Mouse (Mus musculus): ENCODE results near the gene Snx1.

DNA sequence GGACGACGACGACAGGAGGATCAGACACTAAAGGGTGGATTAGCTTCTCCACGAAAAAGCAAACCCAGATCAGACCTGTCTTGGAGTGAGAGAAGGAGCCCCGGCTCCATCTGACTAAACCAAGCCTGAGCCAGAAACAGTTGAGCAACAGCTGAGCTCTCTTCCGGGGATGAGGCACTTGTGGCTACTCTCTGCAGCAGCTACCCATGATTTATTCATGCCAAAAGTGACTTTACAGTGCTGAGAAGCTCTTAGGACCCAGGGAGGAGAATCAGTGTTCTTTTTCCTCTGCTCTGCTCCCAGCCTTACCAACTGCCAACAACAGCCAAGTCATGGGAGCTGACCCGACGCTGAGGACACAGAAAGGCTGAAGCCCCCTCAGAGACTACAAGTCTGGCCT, 9.5 kb downstream of the Snx1 start:
- no peak for TF ChIP-seq CTCF (conservative IDR thresholded peaks at IDR 0.05; ENCODE audit: insufficient read depth, insufficient read length, low read depth, low read length)
- no peak for TF ChIP-seq POLR2A (IDR thresholded peaks at IDR 0.05; ENCODE audit: low read depth, low read length)

Data from kidney, adult 2 months (tissue).